Mouse (Mus musculus): ENCODE results near the gene Zfp398. TPM values are rescaled to one million over a fixed set of nuclear protein-coding genes. Genes with fewer than 3 reads are reported as not detected.

Zfp398 gene
- polyA plus RNA-seq (2014; fragmentation: Illumina TruSeq; extraction: RNeasy Lipid Tissue Mini Kit (QIAGEN cat#74804)): 23.1 TPM

DNA sequence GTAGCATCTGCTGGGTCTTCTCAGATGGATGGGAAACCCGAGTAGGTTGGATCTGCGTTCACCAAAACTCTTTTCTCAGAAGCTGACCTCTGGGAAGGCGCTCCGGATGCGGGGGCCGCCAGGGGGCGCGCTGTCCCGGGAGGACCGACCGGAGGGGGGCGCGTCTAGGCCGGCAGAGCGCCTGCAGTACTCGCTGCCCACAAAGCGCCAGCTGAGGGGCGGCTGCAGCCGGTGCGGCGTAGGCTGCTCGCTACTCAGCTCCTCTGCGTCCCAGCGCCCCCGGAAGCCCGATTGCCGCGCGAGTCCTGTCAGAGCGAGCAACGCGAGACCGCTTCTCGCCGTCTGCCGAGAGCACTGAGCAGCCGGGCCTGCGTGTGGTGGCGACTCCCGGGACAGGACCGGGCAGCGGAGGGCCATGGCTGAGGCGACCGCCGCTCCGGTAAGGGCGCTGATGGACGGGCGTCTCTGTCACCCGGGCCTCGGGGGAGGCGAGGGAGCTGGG lies at the start of gene Zfp398:
Zfp398 (plus strand) TSS at position 180 of the 502 bp plus-strand sequence.

DNA sequence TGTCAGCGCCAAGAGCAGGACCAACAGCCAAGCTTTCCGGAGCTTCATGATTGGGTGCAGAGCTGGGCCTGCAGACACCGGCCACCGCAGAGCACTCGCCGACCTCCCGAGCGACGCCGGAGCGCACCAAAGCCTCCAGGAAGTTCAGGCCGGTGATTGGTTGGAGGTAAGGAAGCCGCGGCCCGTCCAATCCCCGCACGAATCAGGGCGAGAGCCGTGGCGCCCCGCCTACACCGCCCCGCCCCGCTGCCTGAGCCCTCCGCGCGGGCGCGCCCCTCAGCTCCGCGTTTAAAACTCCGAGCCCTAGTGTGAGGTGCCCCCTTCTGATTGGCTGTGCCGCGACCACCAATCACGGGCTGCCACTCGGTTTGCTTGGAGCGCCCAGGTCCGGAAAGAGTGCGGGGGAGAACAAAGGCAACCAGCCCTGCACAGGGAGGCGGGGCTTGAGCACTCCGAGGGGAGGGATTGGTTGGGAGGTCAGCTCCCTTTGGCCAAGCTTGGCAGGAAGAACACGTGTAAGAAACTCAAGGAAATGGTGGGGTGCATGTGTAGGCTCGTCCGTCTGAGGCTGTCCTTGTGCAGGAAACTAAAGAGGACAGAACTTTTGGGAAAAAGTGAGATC lies 22.1 kb upstream of the Zfp398 start, which contains the start of gene Pdia4:
Pdia4 (minus strand) TSS at position 174 of the 622 bp plus-strand sequence.

DNA sequence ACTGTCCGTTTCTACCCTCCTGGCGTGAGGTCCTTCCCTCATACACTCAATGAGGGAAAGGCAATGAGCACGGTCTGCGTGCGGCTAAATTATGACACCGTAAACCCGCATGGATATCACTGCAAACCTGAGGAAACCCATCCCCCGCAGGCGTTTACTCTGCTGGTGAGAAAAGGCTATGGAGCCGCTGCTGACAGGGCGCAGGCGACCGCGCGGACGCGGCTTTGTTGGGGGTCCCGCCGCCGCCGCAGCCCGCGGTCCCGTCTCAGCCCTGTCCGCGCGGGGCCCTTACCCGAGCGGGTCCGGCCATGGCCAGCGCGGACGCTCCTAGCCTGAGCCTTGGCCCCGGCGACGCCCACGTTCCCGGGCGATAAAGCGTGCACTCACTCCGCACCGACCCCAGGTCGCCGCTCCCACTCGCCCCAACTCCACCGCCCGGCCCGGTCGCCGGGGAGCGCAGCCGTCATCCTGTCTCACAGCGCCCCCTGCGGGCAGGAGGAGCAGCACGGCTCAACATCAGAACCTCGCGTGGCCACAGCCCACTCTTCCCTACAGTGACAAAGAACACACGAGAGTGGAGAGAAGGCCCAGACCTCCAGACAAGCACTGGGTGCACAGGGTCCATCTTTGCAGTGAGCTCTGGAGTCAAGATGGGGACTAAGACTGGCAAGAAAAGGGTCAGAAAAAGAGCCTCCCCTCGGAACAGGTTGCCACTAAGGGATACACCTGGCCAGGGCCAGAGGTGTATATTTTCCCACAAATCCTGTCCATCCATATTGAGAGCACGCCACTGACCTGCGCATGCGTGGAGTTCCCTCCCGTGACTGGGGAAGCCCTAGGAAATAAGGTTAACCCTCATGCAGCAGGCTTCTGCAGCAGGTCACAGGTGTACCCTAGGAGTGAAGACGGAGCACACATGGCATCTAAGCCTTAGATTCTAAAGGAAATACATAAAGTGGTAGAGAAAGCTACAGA lies 5.1 kb upstream of the Zfp398 start, which contains the start of gene Zfp786:
Zfp786 (minus strand) TSS at position 764 of the 975 bp plus-strand sequence.

DNA sequence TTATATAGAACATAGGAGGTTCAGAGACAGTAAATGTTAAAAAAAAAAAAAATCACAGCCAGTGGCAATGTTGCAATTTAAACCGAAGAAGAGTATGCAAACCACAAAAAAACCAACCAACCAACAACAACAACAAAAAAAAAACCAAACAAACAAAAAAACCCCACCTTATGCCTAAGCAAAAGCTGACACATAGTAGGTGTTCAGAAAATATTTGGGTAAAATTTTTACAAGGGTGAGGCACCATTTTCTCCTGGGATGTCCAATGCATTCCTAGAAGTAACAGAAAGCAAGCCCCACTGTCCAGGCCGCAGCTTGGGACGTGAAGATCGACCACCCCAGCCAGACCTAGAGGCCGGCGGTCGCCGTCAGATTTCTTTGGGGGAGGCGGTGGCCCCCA lies 41.6 kb downstream of the Zfp398 start, which contains the start of gene Zfp282:
Zfp282 (plus strand) TSS at position 147 of the 400 bp plus-strand sequence.

DNA sequence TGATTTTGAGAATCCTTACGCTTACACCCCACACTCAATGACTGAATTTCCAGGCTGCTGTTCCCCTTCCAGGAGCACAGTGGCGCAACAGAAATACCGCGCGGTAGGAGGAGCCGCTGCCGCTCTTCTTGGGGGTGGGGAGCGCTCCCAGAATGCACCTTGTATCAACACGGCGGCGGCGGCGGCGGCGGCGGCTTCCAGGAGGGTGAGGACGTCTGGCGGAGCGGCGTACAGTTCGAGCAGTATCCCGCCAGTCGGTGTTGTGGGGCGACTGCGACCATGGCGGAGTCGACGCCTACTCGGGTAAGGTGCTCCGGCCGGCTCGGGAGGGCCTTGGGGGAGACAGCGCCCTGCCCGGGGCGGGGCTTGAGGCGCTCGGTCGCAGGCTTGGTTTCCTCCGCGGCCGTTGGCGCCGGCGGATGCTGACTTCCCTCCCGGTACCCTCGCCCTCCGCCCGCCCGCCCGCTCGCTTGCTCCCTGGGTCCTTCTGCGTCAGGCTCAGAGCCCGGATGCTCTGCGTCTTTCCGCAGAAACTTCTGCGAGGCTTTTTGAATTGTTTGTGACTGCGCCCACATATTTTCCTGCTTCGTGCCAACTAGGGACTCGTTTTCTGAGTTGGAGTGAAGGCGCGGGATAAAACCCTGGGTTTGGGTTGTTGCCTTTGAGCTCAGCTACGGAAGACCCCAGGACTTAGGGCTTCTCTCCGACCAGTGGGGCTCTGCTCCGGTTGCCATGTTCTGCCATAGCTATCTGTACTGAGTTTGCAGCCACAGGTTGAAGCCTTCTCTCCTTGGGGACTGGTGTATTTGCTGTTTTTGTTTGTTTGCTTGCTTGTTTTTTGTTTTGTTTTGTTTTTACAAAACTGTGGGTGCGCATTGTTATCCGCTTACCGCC lies 85.2 kb downstream of the Zfp398 start, which contains the start of gene Zfp212:
Zfp212 (plus strand) TSS at position 30 of the 894 bp plus-strand sequence.

Other genes with a start within 250 kb of the Zfp398 start
- gene Ezh2, start 240.3 kb upstream of the Zfp398 start, polyA plus RNA-seq (2014; fragmentation: Illumina TruSeq; extraction: RNeasy Lipid Tissue Mini Kit (QIAGEN cat#74804)): 114 TPM
- gene Pdia4, start 22.2 kb upstream of the Zfp398 start, polyA plus RNA-seq (2014; fragmentation: Illumina TruSeq; extraction: RNeasy Lipid Tissue Mini Kit (QIAGEN cat#74804)): 179 TPM
- 3.8 TPM for gene Zfp786, start 4.8 kb upstream of the Zfp398 start, polyA plus RNA-seq (2014; fragmentation: Illumina TruSeq; extraction: RNeasy Lipid Tissue Mini Kit (QIAGEN cat#74804))
- 3.6 TPM for gene Zfp282, start 41.5 kb downstream of the Zfp398 start, polyA plus RNA-seq (2014; fragmentation: Illumina TruSeq; extraction: RNeasy Lipid Tissue Mini Kit (QIAGEN cat#74804))
- gene Zfp212, start 84.8 kb downstream of the Zfp398 start, polyA plus RNA-seq (2014; fragmentation: Illumina TruSeq; extraction: RNeasy Lipid Tissue Mini Kit (QIAGEN cat#74804)): 10.9 TPM
- gene Zfp956, start 117.7 kb downstream of the Zfp398 start, polyA plus RNA-seq (2014; fragmentation: Illumina TruSeq; extraction: RNeasy Lipid Tissue Mini Kit (QIAGEN cat#74804)): 2.2 TPM
- 8.6 TPM for gene Zfp777, start 213.2 kb downstream of the Zfp398 start, polyA plus RNA-seq (2014; fragmentation: Illumina TruSeq; extraction: RNeasy Lipid Tissue Mini Kit (QIAGEN cat#74804))